Mouse (Mus musculus): ENCODE measurements around the gene Gadd45a. TPM values are rescaled to one million over a fixed set of nuclear protein-coding genes. Genes with fewer than 3 reads are reported as not detected.
A peak's percentile ranks its signal among the peaks of the same experiment; 100 is the strongest.

Gadd45a gene
- polyA plus RNA-seq, 1 experiment from 2014 or later = 54.4 TPM

GRCm38 (mm10) chr6:66987643-66988042 lies 49.6 kb downstream of the Gadd45a start:
- H3K4me2 ChIP-seq (ENCODE audit: low read depth, low read length) = no peak overlapping the region
- H3K36me3 ChIP-seq (ENCODE audit: control insufficient read depth, insufficient read depth) = no peaks in the 10 kb centered on the region
- peak; percentile 91 for ATAC-seq (ENCODE audit: low read depth)
- no peaks in the 10 kb centered on the region for H3K27me3 ChIP-seq (ENCODE audit: control insufficient read depth, insufficient read depth, low read depth, low read length)
- H3K9me3 ChIP-seq (replicated peaks; ENCODE audit: control insufficient read depth, low read length) = no peaks in the 10 kb centered on the region
- no peak overlapping the region for H3K9ac ChIP-seq (ENCODE audit: low read depth, low read length)
- no peak overlapping the region; the same call in 1 of the 2 replicates for H3K27ac ChIP-seq (ENCODE audit: low read length)
- no peak overlapping the region for H3K4me3 ChIP-seq (ENCODE audit: low read depth, low read length)
- WGBS (ENCODE audit: insufficient replicate concordance) = 44% methylated on average over 3 of the region's 3 CpGs
- peaks cover 29% of the 10 kb centered on the region for H3K4me1 ChIP-seq (ENCODE audit: control insufficient read depth, low read depth, low read length)

DNA sequence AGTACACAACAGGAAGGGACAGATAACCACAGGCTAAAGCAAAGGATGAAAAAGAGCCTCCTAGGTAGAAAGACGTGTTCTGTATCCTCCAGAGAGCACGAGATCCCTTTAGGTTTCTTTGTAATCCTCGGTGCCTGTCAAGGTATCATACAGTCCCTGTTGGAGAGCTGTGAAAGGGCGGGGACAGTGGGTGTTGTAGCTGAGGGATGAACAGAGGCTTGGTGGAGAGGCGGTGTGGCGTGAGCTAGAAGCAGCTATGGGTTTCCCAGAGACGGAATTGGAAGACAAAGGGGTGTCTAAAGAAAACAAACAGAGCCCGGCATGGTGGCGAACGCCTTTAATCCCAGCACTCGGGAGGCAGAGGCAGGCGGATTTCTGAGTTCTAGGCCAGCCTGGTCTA lies 51.2 kb downstream of the Gadd45a start:
- Histone ChIP-seq H3K9me3 (replicated peaks; ENCODE audit: control insufficient read depth, low read length) (no peaks in the 10 kb centered on the region), H3K4me3 (ENCODE audit: low read depth, low read length) (no peak overlapping the region), H3K27me3 (ENCODE audit: control insufficient read depth, insufficient read depth, low read depth, low read length) (no peaks in the 10 kb centered on the region), H3K4me1 (ENCODE audit: control insufficient read depth, low read depth, low read length) (peaks cover 29% of the 10 kb centered on the region), H3K27ac (ENCODE audit: low read length) (no peak overlapping the region), H3K9ac (ENCODE audit: low read depth, low read length) (no peak overlapping the region), H3K4me2 (ENCODE audit: low read depth, low read length) (no peak overlapping the region), H3K36me3 (ENCODE audit: control insufficient read depth, insufficient read depth) (no peaks in the 10 kb centered on the region)
- no peak for ATAC-seq (ENCODE audit: low read depth)
- 67% methylated on average over 12 of the region's 12 CpGs for WGBS (ENCODE audit: insufficient replicate concordance)

- H3K9me3 ChIP-seq (replicated peaks; ENCODE audit: control insufficient read depth, low read length) = no peaks in the 10 kb centered on the region
- 65% methylated on average over 7 of the region's 7 CpGs for WGBS (ENCODE audit: insufficient replicate concordance)
- no peak for ATAC-seq (ENCODE audit: low read depth)
- no peak overlapping the region for H3K4me2 ChIP-seq (ENCODE audit: low read depth, low read length)
- H3K27me3 ChIP-seq (ENCODE audit: control insufficient read depth, insufficient read depth, low read depth, low read length) = no peaks in the 10 kb centered on the region
- H3K9ac ChIP-seq (ENCODE audit: low read depth, low read length) = no peak overlapping the region
- H3K27ac ChIP-seq (ENCODE audit: low read length) = no peak overlapping the region
- no peaks in the 10 kb centered on the region for H3K36me3 ChIP-seq (ENCODE audit: control insufficient read depth, insufficient read depth)
- H3K4me3 ChIP-seq (ENCODE audit: low read depth, low read length) = no peak overlapping the region
- H3K4me1 ChIP-seq (ENCODE audit: control insufficient read depth, low read depth, low read length) = peaks cover 29% of the 10 kb centered on the region
Measured at GRCm38 (mm10) chr6:66985500-66985899, 51.8 kb downstream of the Gadd45a start.

Other genes with a start within 250 kb of the Gadd45a start
- not detected in 2 replicates for gene Vmn1r39, start 226.8 kb downstream of the Gadd45a start, polyA plus RNA-seq (2015; fragmentation: Nextera tagmentation; extraction: Ambion mirVana)
- 33.4 and 36.9 TPM in 2 replicates for gene Gng12, start 141.1 kb downstream of the Gadd45a start, polyA plus RNA-seq (2015; fragmentation: Nextera tagmentation; extraction: Ambion mirVana)
- gene Serbp1, start 200.7 kb upstream of the Gadd45a start, polyA plus RNA-seq (2015; fragmentation: Nextera tagmentation; extraction: Ambion mirVana) = 183 and 192 TPM in 2 replicates